Mouse (Mus musculus): ENCODE measurements around the gene Serpine1. TPM values are rescaled to one million over a fixed set of nuclear protein-coding genes. Genes with fewer than 3 reads are reported as not detected.
A peak's percentile ranks its signal among the peaks of the same experiment; 100 is the strongest.

Gene Serpine1
- total and polyA plus RNA-seq, 3 experiments, result 1.9 to 92.3 (median 18.6) TPM

- no peaks in the 10 kb centered on the region for H3K9me3 ChIP-seq (replicated peaks)
- DNase-seq (ENCODE audit: low spot score) (peak; percentile 97), ATAC-seq (ENCODE audit: extremely low read depth, insufficient number of reproducible peaks, low FRiP score, poor library complexity, severe bottlenecking) (peak; percentile 58)
- peaks cover 1% of the 10 kb centered on the region; the same call in 1 of the 2 replicates for H3K27me3 ChIP-seq (ENCODE audit: insufficient read depth, low read length)
- H3K4me3 ChIP-seq (ENCODE audit: low read depth, low read length), result peak within 1 kb of the TSS; percentile 89
- peaks cover 38% of the 10 kb centered on the region for H3K36me3 ChIP-seq (replicated peaks)
- TF ChIP-seq TAL1 (conservative IDR thresholded peaks at IDR 0.05; ENCODE audit: low read depth, low read length), result no peak
- H3K4me1 ChIP-seq (ENCODE audit: insufficient read depth, low read depth, low read length), result peaks cover 35% of the 10 kb centered on the region
Measured at GRCm38 (mm10) chr5:137045402-137046323, 26.4 kb downstream of the Serpine1 start, which contains the start of gene Ap1s1. Gene Ap1s1 (minus strand): TSS chr5:137046135.

DNA sequence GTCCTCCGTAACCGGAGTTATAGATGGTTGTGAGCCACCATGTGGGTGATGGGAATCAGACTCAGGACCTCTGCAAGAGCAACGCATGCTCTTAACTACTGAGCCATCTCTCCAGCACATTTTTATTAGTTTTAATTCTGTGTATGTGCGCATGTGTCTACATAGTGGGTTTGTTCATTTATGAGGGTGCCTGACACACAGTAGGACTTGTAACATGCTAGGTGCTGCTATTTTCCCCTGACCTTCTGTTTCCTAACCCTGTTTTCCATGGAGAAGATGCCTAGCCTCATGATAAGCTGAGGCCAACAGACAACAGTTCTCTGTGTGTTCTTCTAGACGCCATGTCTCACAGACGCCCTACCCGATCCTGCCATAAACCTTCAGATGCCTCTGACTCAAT lies 28.1 kb downstream of the Serpine1 start:
- DNase-seq (ENCODE audit: low spot score) (no peak), ATAC-seq (ENCODE audit: extremely low read depth, insufficient number of reproducible peaks, low FRiP score, poor library complexity, severe bottlenecking) (no peak)
- Histone ChIP-seq H3K4me3 (ENCODE audit: low read depth, low read length) (no peak overlapping the region), H3K9me3 (replicated peaks) (no peaks in the 10 kb centered on the region), H3K4me1 (ENCODE audit: insufficient read depth, low read depth, low read length) (peaks cover 34% of the 10 kb centered on the region), H3K27me3 (ENCODE audit: insufficient read depth, low read length) (no peaks in the 10 kb centered on the region), H3K36me3 (replicated peaks) (peaks cover 54% of the 10 kb centered on the region)
- no peak for TF ChIP-seq GATA1 (IDR thresholded peaks at IDR 0.05; ENCODE audit: borderline replicate concordance, low read length)
- TF ChIP-seq TAL1 (conservative IDR thresholded peaks at IDR 0.05; ENCODE audit: low read depth, low read length), result no peak
- TF ChIP-seq CTCF (IDR thresholded peaks at IDR 0.05; ENCODE audit: low read depth, low read length), result no peak
- no peak for TF ChIP-seq GATA2 (IDR thresholded peaks at IDR 0.05; ENCODE audit: borderline replicate concordance, low read depth, low read length)
- no peak for TF ChIP-seq POLR2AphosphoS5 (IDR thresholded peaks at IDR 0.05; ENCODE audit: insufficient replicate concordance, low read depth, low read length)

DNA sequence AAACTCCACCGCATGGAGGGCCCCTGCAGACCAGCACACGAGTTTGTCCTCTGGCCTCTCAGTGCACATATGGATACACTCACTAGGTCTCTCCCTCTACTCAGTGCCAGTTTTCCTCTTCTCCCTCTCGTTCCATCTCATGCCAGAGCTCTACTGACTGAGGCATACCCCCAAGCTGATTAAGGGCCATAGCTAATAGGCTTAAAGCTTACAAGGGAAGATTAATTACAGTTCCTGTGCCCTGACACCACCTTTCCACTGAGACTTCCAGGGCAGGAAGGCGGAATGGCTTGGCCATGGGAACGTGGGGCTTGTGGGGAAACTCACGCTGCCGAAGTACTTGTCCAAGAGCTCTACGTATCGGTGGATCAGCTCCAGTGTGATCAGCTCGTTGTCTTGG lies 30.6 kb downstream of the Serpine1 start:
- no peaks in the 10 kb centered on the region for H3K9me3 ChIP-seq (replicated peaks)
- H3K36me3 ChIP-seq (replicated peaks), result peaks cover 80% of the 10 kb centered on the region
- no peak overlapping the region for H3K4me3 ChIP-seq (ENCODE audit: low read depth, low read length)
- TF ChIP-seq TAL1 (conservative IDR thresholded peaks at IDR 0.05; ENCODE audit: low read depth, low read length) (no peak), CTCF (IDR thresholded peaks at IDR 0.05; ENCODE audit: low read depth, low read length) (no peak), GATA1 (IDR thresholded peaks at IDR 0.05; ENCODE audit: borderline replicate concordance, low read length) (no peak), POLR2AphosphoS5 (IDR thresholded peaks at IDR 0.05; ENCODE audit: insufficient replicate concordance, low read depth, low read length) (no peak), GATA2 (IDR thresholded peaks at IDR 0.05; ENCODE audit: borderline replicate concordance, low read depth, low read length) (no peak)
- no peak for DNase-seq (ENCODE audit: low spot score)
- peaks cover 21% of the 10 kb centered on the region for H3K4me1 ChIP-seq (ENCODE audit: insufficient read depth, low read depth, low read length)
- no peak for ATAC-seq (ENCODE audit: extremely low read depth, insufficient number of reproducible peaks, low FRiP score, poor library complexity, severe bottlenecking)
- no peaks in the 10 kb centered on the region for H3K27me3 ChIP-seq (ENCODE audit: insufficient read depth, low read length)

GRCm38 (mm10) chr5:137039453-137039852 lies 32.6 kb downstream of the Serpine1 start:
- H3K27me3 ChIP-seq (ENCODE audit: insufficient read depth, low read length), result no peaks in the 10 kb centered on the region
- peaks cover 4% of the 10 kb centered on the region for H3K4me1 ChIP-seq (ENCODE audit: insufficient read depth, low read depth, low read length)
- no peaks in the 10 kb centered on the region for H3K9me3 ChIP-seq (replicated peaks)
- DNase-seq (ENCODE audit: low spot score), result no peak
- H3K36me3 ChIP-seq (replicated peaks), result peaks cover 95% of the 10 kb centered on the region
- ATAC-seq (ENCODE audit: extremely low read depth, insufficient number of reproducible peaks, low FRiP score, poor library complexity, severe bottlenecking), result no peak
- TF ChIP-seq CTCF (IDR thresholded peaks at IDR 0.05; ENCODE audit: low read depth, low read length) (no peak), TAL1 (conservative IDR thresholded peaks at IDR 0.05; ENCODE audit: low read depth, low read length) (no peak), POLR2AphosphoS5 (IDR thresholded peaks at IDR 0.05; ENCODE audit: insufficient replicate concordance, low read depth, low read length) (no peak), GATA2 (IDR thresholded peaks at IDR 0.05; ENCODE audit: borderline replicate concordance, low read depth, low read length) (no peak), GATA1 (IDR thresholded peaks at IDR 0.05; ENCODE audit: borderline replicate concordance, low read length) (no peak)
- H3K4me3 ChIP-seq (ENCODE audit: low read depth, low read length), result no peak overlapping the region

GRCm38 (mm10) chr5:137036211-137036610 lies 35.9 kb downstream of the Serpine1 start:
- Histone ChIP-seq H3K27me3 (ENCODE audit: insufficient read depth, low read length) (peaks cover 11% of the 10 kb centered on the region), H3K4me1 (ENCODE audit: insufficient read depth, low read depth, low read length) (peaks cover 31% of the 10 kb centered on the region), H3K4me3 (ENCODE audit: low read depth, low read length) (no peak overlapping the region), H3K9me3 (replicated peaks) (no peaks in the 10 kb centered on the region), H3K36me3 (replicated peaks) (peaks cover 71% of the 10 kb centered on the region)
- TF ChIP-seq GATA1 (IDR thresholded peaks at IDR 0.05; ENCODE audit: borderline replicate concordance, low read length) (no peak), CTCF (IDR thresholded peaks at IDR 0.05; ENCODE audit: low read depth, low read length) (no peak), TAL1 (conservative IDR thresholded peaks at IDR 0.05; ENCODE audit: low read depth, low read length) (no peak), POLR2AphosphoS5 (IDR thresholded peaks at IDR 0.05; ENCODE audit: insufficient replicate concordance, low read depth, low read length) (no peak), GATA2 (IDR thresholded peaks at IDR 0.05; ENCODE audit: borderline replicate concordance, low read depth, low read length) (no peak)
- DNase-seq (ENCODE audit: low spot score) (no peak), ATAC-seq (ENCODE audit: extremely low read depth, insufficient number of reproducible peaks, low FRiP score, poor library complexity, severe bottlenecking) (no peak)

DNA sequence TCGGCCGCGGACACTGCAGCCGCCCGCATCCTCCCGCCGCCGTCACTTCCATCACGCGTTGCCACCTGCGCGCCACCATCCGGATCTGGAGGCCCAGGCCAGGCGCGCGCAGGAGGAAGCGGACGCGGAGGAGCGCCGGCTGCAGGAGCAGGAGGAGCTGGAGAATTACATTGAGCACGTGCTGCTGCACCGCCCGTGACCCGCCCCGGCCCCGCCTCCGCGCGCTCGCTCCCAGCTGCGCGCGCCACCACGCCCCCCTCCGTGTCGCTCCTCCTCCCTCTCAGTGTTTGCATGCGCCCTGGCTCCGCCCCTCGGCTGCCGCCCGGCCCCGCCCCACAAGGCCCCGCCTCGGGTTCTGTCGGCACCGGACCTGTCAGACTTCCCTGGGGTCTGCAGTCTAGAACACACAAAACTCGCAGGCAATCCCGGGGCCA lies 39.4 kb downstream of the Serpine1 start:
- no peak for TF ChIP-seq GATA2 (IDR thresholded peaks at IDR 0.05; ENCODE audit: borderline replicate concordance, low read depth, low read length)
- no peak for TF ChIP-seq CTCF (IDR thresholded peaks at IDR 0.05; ENCODE audit: low read depth, low read length)
- no peak for TF ChIP-seq GATA1 (IDR thresholded peaks at IDR 0.05; ENCODE audit: borderline replicate concordance, low read length)
- no peak for TF ChIP-seq POLR2AphosphoS5 (IDR thresholded peaks at IDR 0.05; ENCODE audit: insufficient replicate concordance, low read depth, low read length)
- Histone ChIP-seq H3K9me3 (replicated peaks) (peaks cover 8% of the 10 kb centered on the region), H3K4me3 (ENCODE audit: low read depth, low read length) (peak overlapping the region; percentile 72), H3K4me1 (ENCODE audit: insufficient read depth, low read depth, low read length) (peaks cover 61% of the 10 kb centered on the region), H3K27me3 (ENCODE audit: insufficient read depth, low read length) (peaks cover 46% of the 10 kb centered on the region), H3K36me3 (replicated peaks) (peaks cover 37% of the 10 kb centered on the region)
- peak; percentile 85 for DNase-seq (ENCODE audit: low spot score)
- ATAC-seq (ENCODE audit: extremely low read depth, insufficient number of reproducible peaks, low FRiP score, poor library complexity, severe bottlenecking), result peak; percentile 71
